Mouse (Mus musculus): ENCODE results near the gene Kif17.

DNA sequence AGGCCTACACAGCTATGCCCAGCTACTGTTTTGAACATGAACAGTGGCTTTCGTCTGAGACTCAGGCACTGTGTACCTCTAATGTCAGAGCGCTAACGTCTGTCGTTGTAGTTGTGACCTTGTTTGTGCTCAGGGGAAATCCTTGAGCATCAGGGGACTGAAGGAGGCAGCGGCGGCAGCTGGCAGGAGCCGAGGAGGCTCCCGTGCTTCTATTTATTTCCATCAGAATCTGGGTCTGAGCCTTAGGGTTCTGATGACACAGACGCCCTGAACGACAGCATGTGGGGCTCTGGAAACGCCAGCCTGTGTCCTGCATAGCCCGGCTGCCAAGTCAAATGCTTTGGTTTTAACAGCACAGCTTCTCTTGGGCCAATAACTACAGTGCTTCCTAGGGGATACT, 84.8 kb downstream of the Kif17 start:
- TF ChIP-seq CTCF (IDR thresholded peaks at IDR 0.05; ENCODE audit: borderline replicate concordance, insufficient read depth, low read length) (no peak), POLR2A (IDR thresholded peaks at IDR 0.05; ENCODE audit: low read depth, low read length) (no peak)

Measured in embryonic fibroblast, embryonic 13.5 days (primary cell).